Mouse (Mus musculus): ENCODE data around the gene Ctnnbl1.

GRCm38 (mm10) chr2:157747989-157748388, 10.8 kb downstream of the Ctnnbl1 start:
- no peak for TF ChIP-seq CTCF (IDR thresholded peaks at IDR 0.05; ENCODE audit: low read depth)
- no peak for TF ChIP-seq EP300 (IDR thresholded peaks at IDR 0.05; ENCODE audit: low read depth)

Data from heart, postnatal 0 days (tissue).